Mouse (Mus musculus) lung, adult 2 months (tissue): Measurements from ENCODE around the gene Dhodh. TPM values are rescaled to one million over a fixed set of nuclear protein-coding genes. Genes with fewer than 3 reads are reported as not detected.
A peak's percentile ranks its signal among the peaks of the same experiment; 100 is the strongest.

Source experiments
- DNase-seq: peaks from one replicate; pipeline ENCODE4 v3.0.0; 2022
- H3K4me1 ChIP-seq: fragments of 200-500 bp; 2 replicates; pipeline ENCODE4 v1.6.1; 2011; ENCODE audit warnings: low read length; ENCODE audit not compliant: control insufficient read depth, insufficient read depth
- H3K4me3 ChIP-seq: fragments of 200-500 bp; replicated peaks from 2 replicates; pipeline ENCODE3; 2011; ENCODE audit warnings: low read depth, mild to moderate bottlenecking, control low read depth, low read length; ENCODE audit errors: extremely low read depth
- CTCF ChIP-seq: fragments of 200-500 bp; IDR thresholded peaks from 2 replicates; pipeline ENCODE4 v1.5.1; 2011; ENCODE audit warnings: mild to moderate bottlenecking, low read length, control low read depth; ENCODE audit not compliant: insufficient read depth
- POLR2A ChIP-seq: fragments of 200-500 bp; IDR thresholded peaks from 2 replicates; pipeline ENCODE4 v1.6.1; 2011; ENCODE audit warnings: low read depth, mild to moderate bottlenecking, control low read depth, low read length, borderline replicate concordance; ENCODE audit errors: extremely low read depth
- WGBS: fragments of 180-500 bp; shearing (Covaris S2); methylation state at CpG from one replicate; pipeline ENCODE4 v1.1.7; 2018; 5-methylcytosine and 5-hydroxymethylcytosine counted together
- polyA plus RNA-seq: library from polyadenylated mRNA; depleted of rRNA; stranded (reverse); fragments of >200 nt; gene quantifications from 2 replicates; pipeline ENCODE4 v1.2.3, GENCODE M21; 2012; rRNA removed

The Dhodh gene
- polyA plus RNA-seq, 1 experiment: 23.7 TPM

DNA sequence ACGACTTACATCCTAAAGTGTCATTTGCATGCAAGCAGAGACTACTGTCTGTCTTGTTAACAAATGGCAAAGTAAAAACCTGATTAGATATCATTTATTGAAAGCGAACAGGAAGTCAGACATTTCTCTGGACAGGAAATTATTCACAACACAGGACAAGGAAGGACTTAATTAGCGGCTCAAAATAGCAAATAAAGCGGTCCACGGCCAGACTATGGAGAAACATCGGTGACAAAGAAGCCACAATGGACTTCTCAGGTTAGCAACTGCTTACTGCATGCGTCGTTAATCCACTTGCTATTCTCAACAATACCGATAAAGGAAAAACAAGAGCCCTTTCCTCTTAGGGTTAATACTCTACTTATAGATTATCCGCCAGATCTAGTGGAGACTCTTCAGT is 43.7 kb downstream of the Dhodh start:
- no peaks in the 10 kb centered on the region; the same call in 1 of the 2 replicates for H3K4me1 ChIP-seq
- TF ChIP-seq POLR2A: no peak
- TF ChIP-seq CTCF: no peak

DNA sequence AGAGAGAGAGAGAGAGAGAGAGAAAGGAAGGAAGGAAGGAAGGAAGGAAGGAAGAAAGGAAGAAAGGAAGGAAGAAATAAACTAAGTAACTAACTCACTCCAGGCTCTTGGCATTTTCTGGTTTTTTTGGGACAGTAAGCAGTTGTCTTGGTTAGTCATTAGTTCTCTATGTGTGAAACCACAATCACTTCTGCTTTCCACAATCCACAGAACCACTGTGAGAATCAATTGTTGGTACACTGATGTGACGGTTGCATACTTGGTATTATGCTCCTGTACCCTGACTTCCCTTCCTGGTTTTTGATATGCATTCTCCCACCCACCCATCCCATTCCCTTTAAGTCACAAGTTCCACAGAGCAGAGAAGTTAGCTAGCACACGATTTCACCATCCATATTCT is 44.6 kb downstream of the Dhodh start:
- 65% methylated on average over 2 of the region's 2 CpGs for WGBS
- DNase-seq: no peak
- Histone ChIP-seq H3K4me3 (no peak overlapping the region), H3K4me1 (no peaks in the 10 kb centered on the region; the same call in 1 of the 2 replicates)
- TF ChIP-seq CTCF: no peak
- no peak for TF ChIP-seq POLR2A

More for the DNA sequence above, 43.7 kb downstream of the Dhodh start:
- 3% methylated on average over 10 of the region's 10 CpGs for WGBS
- DNase-seq: no peak
- peak overlapping the region; percentile 91 for H3K4me3 ChIP-seq

DNA sequence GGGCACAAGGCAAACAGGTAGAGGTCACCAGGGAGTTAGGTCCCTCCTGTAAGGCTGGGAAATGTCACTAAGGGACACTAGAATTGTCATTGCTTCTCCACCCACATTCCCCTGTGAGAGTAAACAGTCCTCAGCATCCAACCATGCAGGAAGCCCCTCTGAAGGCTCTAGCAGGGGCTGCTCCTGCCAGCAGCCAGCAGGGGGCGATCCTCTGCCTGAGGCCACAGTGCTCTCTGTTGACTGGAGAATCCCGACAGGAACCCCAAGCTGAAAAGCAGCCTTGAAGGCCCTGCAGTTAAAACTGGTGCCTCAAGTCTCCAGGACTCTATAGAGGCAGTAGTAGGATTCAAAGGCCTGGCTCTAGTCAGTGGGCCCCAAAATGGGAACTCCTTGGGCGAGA is 56.8 kb downstream of the Dhodh start:
- WGBS: 51% methylated on average over 3 of the region's 3 CpGs

DNA sequence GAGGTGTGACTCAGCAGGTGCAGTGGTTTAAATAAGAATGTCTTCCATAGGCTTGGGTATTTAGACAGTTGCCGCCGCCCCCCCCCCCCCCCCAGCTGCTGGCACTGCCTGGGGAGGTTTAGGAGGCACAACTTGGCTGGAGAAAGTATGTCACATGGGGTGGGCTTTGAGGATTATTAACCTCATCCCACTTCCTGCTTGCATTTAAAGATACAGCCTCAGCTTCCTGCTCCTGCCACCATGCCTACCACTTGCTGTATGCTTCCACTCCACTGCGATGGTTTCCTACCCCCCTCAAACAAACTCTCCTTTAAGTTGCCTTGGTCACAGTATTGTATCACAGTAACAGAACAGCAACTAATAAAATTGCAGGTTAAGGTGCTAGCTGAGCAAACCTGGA is 64.4 kb downstream of the Dhodh start:
- no peak for DNase-seq
- no peak for TF ChIP-seq CTCF
- no peak for TF ChIP-seq POLR2A
- 45% methylated on average over 3 of the region's 3 CpGs for WGBS
- Histone ChIP-seq H3K4me1 (no peaks in the 10 kb centered on the region), H3K4me3 (no peak overlapping the region)

More for the DNA sequence above, 56.8 kb downstream of the Dhodh start:
- Histone ChIP-seq H3K4me3 (no peak overlapping the region), H3K4me1 (no peaks in the 10 kb centered on the region)
- DNase-seq: no peak
- TF ChIP-seq CTCF (peak; percentile 48; the same call in 1 of the 2 replicates), POLR2A (no peak)

DNA sequence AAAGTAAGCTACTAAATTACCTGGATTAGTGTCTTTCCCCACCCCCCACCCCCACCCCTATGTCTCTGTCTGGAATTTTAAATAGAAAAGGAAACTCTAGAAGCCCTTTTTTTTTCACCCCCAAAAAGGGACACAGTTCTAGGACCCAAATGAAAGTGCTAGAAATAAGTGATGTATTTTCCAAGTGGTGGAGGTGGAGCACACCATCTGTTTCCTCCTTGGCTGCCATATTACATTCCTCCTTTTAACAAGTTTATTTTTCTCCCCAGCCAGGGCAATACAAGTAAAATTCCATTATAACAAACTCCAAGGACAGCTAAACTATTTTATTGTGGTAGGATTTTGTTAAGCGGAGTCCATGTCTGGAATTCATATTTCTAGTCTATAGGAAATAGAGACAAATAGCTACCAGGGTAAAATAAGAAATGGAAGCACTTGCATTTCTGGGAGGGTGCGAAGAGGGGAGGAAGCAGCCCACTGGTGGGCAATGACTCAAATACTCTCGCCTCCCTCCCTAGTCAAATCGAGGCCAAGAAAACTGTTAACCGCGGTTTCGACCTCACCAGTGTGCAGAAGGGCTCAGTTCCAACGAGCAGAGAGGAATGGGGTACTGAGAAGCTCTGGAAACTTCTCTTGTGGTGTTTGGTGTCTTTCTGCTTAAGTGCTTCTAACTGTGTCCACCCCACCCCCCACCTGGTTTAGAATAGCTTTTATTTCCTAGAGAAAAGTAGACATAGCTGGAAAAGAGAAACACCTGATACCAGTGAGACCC is 65.5 kb downstream of the Dhodh start:
- H3K4me3 ChIP-seq: no peak overlapping the region
- no peaks in the 10 kb centered on the region for H3K4me1 ChIP-seq
- TF ChIP-seq POLR2A (no peak), CTCF (no peak)
- WGBS: 67% methylated on average over 8 of the region's 8 CpGs
- DNase-seq: no peak

DNA sequence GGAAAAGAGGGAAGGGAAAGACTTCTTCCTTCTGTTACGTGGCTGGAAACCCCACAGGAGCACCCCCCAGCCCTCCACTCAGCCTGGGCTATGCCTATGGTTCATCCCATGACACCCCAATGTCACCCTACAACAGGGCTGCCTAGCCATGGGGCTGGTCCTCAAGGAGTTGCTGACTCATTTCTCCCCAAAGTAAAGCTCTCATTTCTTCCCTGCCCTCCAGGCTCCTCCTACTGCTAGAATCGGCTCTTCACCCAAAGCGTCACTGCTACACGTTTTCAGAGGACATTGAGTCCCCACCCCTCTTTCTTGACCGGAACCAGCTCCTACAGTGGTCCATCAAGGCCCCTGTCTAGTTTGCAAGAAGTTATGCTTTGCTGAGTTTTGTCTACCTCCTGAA is 66.3 kb downstream of the Dhodh start:
- H3K4me3 ChIP-seq: no peak overlapping the region
- H3K4me1 ChIP-seq: no peaks in the 10 kb centered on the region
- DNase-seq: no peak
- no peak for TF ChIP-seq CTCF
- WGBS: 67% methylated on average over 5 of the region's 5 CpGs

Other genes with a start within 250 kb of the Dhodh start
- 0.02 TPM in 1 of 2 replicates, not detected in the other for gene Pmfbp1, start 114.6 kb downstream of the Dhodh start, polyA plus RNA-seq
- gene Dhx38, start 42.8 kb downstream of the Dhodh start, polyA plus RNA-seq: 19.6 and 23.9 TPM in 2 replicates
- gene Txnl4b, start 42.8 kb downstream of the Dhodh start, polyA plus RNA-seq: 3.4 and 5.8 TPM in 2 replicates
- 1,054 and 1,299 TPM in 2 replicates for gene Hp, start 29.5 kb downstream of the Dhodh start, polyA plus RNA-seq
- 0.05 and 0.08 TPM in 2 replicates for gene Pkd1l3, start 5.8 kb upstream of the Dhodh start, polyA plus RNA-seq
- 29.8 and 51.7 TPM in 2 replicates for gene Ist1, start 84.6 kb upstream of the Dhodh start, polyA plus RNA-seq
- gene Zfp821, start 96.9 kb upstream of the Dhodh start, polyA plus RNA-seq: 8.2 and 9.8 TPM in 2 replicates
- 24.5 and 31.6 TPM in 2 replicates for gene Atxn1l, start 129.1 kb upstream of the Dhodh start, polyA plus RNA-seq
- 25.0 and 38.2 TPM in 2 replicates for gene Ap1g1, start 169.9 kb upstream of the Dhodh start, polyA plus RNA-seq